Mouse (Mus musculus): ENCODE results near the gene Aspdh. TPM values are rescaled to one million over a fixed set of nuclear protein-coding genes. Genes with fewer than 3 reads are reported as not detected.

The Aspdh gene
- polyA plus RNA-seq, 1 experiment: not detected

DNA sequence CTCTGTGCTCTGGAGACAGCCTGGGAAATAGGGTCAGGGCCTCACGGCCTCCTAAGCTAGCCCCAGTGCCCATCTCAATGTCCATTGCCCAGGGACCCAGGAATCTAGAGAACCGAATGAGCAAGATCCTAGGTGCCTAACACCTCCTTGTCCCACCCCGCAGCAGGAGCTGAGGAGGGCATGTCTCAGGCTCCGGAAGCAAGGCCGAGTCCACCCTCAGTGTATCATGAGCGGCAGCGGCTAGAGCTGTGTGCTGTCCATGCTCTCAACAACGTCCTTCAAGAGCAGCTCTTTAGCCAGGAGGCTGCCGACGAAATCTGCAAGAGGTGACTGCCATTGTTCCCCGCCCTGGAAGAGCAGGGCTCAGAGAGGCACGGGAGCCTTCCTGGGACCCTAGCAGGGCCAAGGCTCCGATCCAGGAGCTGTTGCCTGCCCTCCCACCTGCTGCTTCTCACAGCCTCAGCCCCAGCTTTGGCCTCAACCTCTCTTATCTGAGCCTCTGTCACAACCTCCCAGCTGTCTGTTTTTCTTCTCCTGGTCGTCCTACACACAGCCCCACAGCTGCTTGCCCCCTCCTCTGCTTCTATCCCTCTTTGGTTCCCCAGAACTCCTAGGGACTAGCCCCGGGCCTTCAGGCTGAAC is 3.6 kb downstream of the Aspdh start:
- peaks cover 44% of the 10 kb centered on the region for H3K4me1 ChIP-seq (ENCODE audit: control insufficient read depth, insufficient read depth, low read length)

DNA sequence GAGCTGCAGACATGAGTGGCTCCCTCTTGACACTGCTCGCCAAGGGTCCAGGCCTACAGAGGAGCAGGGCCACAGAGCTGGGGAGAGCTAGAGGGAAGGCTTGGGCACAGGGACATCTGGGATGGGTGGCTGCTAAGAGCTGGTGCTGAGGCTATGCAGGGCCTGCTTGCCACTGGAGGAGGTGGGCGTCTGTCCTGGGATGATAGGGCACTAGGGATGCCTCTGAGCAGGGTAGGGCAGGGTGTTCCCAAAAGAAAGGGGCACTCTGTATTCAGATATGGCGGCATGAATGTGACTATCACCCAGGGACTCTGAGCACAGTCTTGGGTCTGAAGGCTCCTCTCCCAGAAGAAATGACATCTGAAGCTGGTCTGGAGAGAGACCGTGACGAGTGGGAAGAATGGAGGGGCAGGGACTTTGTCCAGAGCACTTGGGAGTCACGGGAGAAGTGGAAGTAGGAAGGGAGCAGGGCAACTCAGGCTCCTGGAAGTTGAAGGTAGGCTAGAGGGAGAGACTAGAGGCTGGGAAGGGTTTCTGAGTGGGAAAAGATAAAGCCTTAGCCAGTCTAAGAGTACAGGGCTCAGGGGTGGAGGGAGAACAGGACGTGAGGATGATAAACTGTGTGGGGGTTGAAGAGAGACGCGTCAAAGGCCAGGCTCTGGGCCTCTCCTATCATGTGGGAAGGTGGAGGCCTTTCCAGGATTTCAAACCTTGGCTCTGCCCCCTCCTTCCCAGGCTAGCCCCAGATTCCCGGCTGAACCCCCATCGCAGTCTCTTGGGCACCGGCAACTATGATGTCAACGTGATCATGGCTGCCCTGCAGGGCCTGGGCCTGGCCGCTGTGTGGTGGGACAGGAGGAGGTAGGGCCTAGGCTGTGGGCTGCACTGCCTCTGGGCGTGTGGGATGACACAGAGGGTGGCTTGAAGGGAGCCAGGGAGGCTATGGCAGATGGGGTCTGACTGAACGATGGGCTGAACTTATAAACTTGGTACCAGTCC is 4.8 kb downstream of the Aspdh start:
- WGBS: 85% methylated on average over 16 of the region's 16 CpGs
- H3K4me1 ChIP-seq (ENCODE audit: control insufficient read depth, insufficient read depth, low read length): peaks cover 40% of the 10 kb centered on the region

More for the DNA sequence above, 3.6 kb downstream of the Aspdh start:
- Histone ChIP-seq H3K4me3 (ENCODE audit: insufficient read depth, low read depth, low read length) (peak overlapping the region; percentile 72), H3K27ac (ENCODE audit: insufficient read depth, low read depth, low read length) (0 out of 2 replicates have a peak overlapping the region, but pooled peaks have one; percentile 71)
- 47% methylated on average over 15 of the region's 15 CpGs for WGBS
- TF ChIP-seq POLR2A (IDR thresholded peaks at IDR 0.05; ENCODE audit: insufficient read depth, low read depth, low read length): no peak
- TF ChIP-seq CTCF (IDR thresholded peaks at IDR 0.05; ENCODE audit: insufficient read depth, low read depth, low read length): no peak

DNA sequence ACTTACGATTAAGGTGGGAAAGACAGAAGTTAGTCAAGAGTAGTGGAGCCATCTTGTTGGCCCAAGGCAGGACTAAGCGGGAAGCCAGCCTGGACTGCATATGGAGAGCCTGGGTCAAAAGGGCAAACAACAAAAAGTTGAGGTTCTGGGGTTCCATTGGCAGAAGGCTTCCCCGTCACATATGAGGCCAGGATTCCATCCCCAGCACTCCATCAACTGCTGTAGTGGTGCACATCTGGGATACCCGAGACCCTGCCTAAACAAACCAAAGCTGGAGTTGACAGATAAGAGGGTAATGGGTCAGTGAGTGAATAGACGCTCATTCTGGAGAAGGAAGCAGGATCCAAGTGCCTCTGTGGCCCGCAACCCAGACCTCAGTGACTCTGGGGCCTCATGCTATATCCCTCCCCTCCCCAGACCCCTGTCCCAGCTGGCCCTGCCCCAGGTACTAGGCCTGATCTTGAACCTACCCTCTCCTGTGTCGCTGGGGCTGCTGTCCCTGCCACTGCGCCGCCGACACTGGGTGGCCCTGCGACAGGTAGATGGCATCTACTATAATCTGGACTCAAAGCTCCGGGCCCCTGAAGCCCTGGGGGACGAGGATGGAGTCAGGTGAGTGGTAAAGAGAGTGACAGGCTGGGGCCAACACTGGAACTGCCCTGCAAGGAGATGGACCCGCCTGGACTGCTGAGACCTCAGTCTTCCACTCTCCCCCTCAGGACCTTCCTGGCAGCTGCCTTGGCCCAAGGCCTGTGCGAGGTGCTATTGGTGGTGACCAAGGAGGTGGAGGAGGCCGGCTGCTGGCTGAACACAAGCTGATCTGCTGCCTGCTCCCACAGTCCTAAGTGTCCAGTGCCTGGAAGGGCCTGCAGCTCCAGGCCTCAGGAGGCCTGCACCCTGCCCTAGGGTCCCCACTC is 5.8 kb downstream of the Aspdh start:
- H3K4me3 ChIP-seq (ENCODE audit: insufficient read depth, low read depth, low read length): no peak overlapping the region
- 90% methylated on average over 16 of the region's 16 CpGs for WGBS
- TF ChIP-seq CTCF (IDR thresholded peaks at IDR 0.05; ENCODE audit: insufficient read depth, low read depth, low read length) (no peak), POLR2A (IDR thresholded peaks at IDR 0.05; ENCODE audit: insufficient read depth, low read depth, low read length) (no peak)
- no peak overlapping the region for H3K27ac ChIP-seq (ENCODE audit: insufficient read depth, low read depth, low read length)
- H3K4me1 ChIP-seq (ENCODE audit: control insufficient read depth, insufficient read depth, low read length): peaks cover 39% of the 10 kb centered on the region

More for the DNA sequence above, 4.8 kb downstream of the Aspdh start:
- H3K27ac ChIP-seq (ENCODE audit: insufficient read depth, low read depth, low read length): no peak overlapping the region
- H3K4me3 ChIP-seq (ENCODE audit: insufficient read depth, low read depth, low read length): no peak overlapping the region
- TF ChIP-seq POLR2A (IDR thresholded peaks at IDR 0.05; ENCODE audit: insufficient read depth, low read depth, low read length): no peak
- no peak for TF ChIP-seq CTCF (IDR thresholded peaks at IDR 0.05; ENCODE audit: insufficient read depth, low read depth, low read length)

DNA sequence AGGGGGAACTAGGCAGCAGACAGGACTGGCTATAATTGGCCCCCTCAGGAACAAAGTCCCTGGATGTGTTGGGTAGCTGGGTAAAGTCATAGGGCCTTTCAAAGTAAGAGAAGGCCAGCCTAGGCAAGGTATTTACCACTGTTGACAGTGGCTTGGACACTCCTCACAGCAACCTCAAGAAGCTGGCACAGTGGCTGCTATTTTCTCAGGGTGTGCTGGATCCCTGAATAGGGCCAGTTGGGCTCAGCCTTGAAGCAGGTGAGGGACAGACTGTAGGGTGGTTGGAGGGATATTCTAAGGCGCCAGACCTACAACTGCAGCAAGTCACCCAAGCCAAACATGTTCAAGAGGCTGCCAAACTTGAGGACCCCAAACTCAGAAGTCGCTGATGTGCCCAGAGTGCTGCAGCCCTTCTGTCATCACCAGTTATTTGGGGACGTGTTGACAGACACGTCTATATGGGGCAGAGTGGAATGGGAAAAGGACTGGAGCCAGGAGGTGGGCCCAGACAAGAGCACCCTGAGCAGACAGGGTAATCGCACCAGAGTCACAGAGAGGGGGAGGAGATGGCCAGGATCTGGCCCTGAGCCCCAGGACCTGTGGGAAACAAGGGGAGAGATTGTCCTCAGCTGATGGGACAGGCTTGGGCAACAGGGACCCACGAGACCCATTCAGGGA is 6.8 kb downstream of the Aspdh start:
- TF ChIP-seq POLR2A (IDR thresholded peaks at IDR 0.05; ENCODE audit: insufficient read depth, low read depth, low read length) (no peak), CTCF (IDR thresholded peaks at IDR 0.05; ENCODE audit: insufficient read depth, low read depth, low read length) (no peak)
- H3K4me3 ChIP-seq (ENCODE audit: insufficient read depth, low read depth, low read length): no peak overlapping the region
- no peak overlapping the region for H3K27ac ChIP-seq (ENCODE audit: insufficient read depth, low read depth, low read length)
- 36% methylated on average over 6 of the region's 6 CpGs for WGBS
- peaks cover 31% of the 10 kb centered on the region for H3K4me1 ChIP-seq (ENCODE audit: control insufficient read depth, insufficient read depth, low read length)

DNA sequence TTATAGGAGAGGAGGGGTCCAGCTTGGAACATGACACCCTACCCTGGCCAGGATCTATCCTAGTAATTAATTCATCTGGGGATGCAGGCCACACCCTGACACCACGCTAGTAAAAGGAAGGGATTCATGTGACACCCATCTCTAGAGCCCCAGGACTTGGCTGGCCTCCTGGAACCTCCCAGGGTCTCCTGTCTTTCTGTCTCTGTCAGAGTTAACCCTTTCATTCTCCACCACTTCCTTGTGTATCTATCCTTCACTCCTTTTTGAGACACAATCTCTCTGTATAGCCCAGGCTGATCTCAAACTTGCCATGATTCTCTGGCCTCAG is 7.3 kb downstream of the Aspdh start:
- H3K27ac ChIP-seq (ENCODE audit: insufficient read depth, low read depth, low read length): peak overlapping the region; percentile 57; the same call in 1 of the 2 replicates
- 54% methylated on average over 1 of the region's 1 CpGs for WGBS
- TF ChIP-seq POLR2A (IDR thresholded peaks at IDR 0.05; ENCODE audit: insufficient read depth, low read depth, low read length) (no peak), CTCF (IDR thresholded peaks at IDR 0.05; ENCODE audit: insufficient read depth, low read depth, low read length) (no peak)
- peaks cover 30% of the 10 kb centered on the region for H3K4me1 ChIP-seq (ENCODE audit: control insufficient read depth, insufficient read depth, low read length)
- H3K4me3 ChIP-seq (ENCODE audit: insufficient read depth, low read depth, low read length): no peak overlapping the region

DNA sequence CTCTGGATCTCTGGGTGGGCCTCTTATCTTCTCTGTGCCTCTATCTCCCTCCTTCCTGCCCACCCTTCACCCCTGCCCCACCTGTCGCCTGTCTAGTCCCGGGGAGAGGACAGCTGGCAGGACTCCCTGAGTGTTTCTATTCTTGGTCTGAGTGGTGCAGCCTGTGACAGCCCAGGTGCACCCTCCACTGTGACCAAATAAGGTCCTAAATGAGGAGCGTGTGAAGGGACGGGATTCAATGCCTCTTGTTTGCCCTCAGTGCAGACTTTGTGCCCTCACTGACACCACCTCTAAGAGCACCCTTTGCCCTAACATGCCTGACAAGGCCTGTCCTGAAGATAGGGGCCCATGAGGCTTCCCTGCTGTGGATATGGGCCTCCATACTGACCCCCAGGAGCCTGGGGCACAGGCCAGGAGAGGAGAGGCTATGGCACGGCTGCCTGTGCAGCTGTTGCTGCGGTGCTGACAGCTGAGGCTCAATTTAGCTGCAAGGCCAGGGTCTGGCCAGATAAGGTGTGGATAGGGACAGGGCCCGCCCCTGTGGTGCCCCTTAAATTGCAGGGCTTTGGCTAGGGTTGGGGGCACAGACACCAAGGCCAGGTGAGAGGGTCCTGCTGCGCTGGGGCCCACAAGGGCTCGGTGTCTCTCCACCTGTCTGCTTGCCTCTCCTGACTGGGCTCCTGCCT is 7.9 kb downstream of the Aspdh start:
- no peak overlapping the region for H3K4me3 ChIP-seq (ENCODE audit: insufficient read depth, low read depth, low read length)
- TF ChIP-seq POLR2A (IDR thresholded peaks at IDR 0.05; ENCODE audit: insufficient read depth, low read depth, low read length): no peak
- TF ChIP-seq CTCF (IDR thresholded peaks at IDR 0.05; ENCODE audit: insufficient read depth, low read depth, low read length): no peak
- WGBS: 71% methylated on average over 9 of the region's 9 CpGs
- H3K4me1 ChIP-seq (ENCODE audit: control insufficient read depth, insufficient read depth, low read length): peaks cover 30% of the 10 kb centered on the region
- peak overlapping the region; percentile 57; the same call in 1 of the 2 replicates for H3K27ac ChIP-seq (ENCODE audit: insufficient read depth, low read depth, low read length)

DNA sequence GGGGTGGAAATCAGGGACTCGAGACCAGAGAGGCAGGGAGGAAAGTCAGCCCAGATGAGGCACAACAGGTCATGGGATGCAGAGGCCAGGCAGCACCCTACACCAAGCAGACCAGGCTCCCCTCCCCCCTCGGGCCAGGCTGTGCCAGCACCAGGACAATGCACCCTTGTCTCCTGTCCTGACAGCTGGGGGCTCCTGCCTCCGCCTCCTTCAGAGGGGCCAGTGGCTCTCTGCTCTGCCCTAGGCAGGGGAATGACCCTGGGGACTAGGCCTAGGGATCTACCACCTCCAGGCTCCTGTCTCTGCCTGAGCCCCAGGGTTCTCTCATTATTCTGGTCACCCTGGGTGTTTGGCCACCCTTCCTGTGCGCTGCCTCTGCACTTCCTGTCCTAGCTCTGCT is 9.2 kb downstream of the Aspdh start:
- Histone ChIP-seq H3K4me1 (ENCODE audit: control insufficient read depth, insufficient read depth, low read length) (peaks cover 22% of the 10 kb centered on the region), H3K4me3 (ENCODE audit: insufficient read depth, low read depth, low read length) (no peak overlapping the region), H3K27ac (ENCODE audit: insufficient read depth, low read depth, low read length) (peak overlapping the region; percentile 53; the same call in 1 of the 2 replicates)
- TF ChIP-seq POLR2A (IDR thresholded peaks at IDR 0.05; ENCODE audit: insufficient read depth, low read depth, low read length): no peak
- TF ChIP-seq CTCF (IDR thresholded peaks at IDR 0.05; ENCODE audit: insufficient read depth, low read depth, low read length): no peak
- 30% methylated on average over 4 of the region's 4 CpGs for WGBS

Data from olfactory bulb, adult 2 months (tissue).